Mouse (Mus musculus) gastrocnemius, postnatal 10 days (tissue): ENCODE measurements around the gene Dync1i1. TPM values are rescaled to one million over a fixed set of nuclear protein-coding genes. Genes with fewer than 3 reads are reported as not detected.

Source experiments
- DNase-seq: peaks from one replicate; pipeline ENCODE4 v3.0.0; 2021; ENCODE audit warnings: mixed read lengths
- total RNA-seq, 2 experiments: library from RNA; stranded (reverse); gene quantifications; 2 replicates each; pipeline ENCODE4 v1.2.3; 2021

The Dync1i1 gene
- total RNA-seq, 2 experiments from 2014 or later: 2.1 to 2.6 TPM

- DNase-seq: no peak
These were observed 44.8 kb downstream of the Dync1i1 start for GRCm38 (mm10) chr6:5770283-5770682.

GRCm38 (mm10) chr6:5775461-5775860, 50.0 kb downstream of the Dync1i1 start:
- DNase-seq: peak; percentile 26

- no peak for DNase-seq
These were observed 56.3 kb downstream of the Dync1i1 start for GRCm38 (mm10) chr6:5781752-5782151.

- DNase-seq: no peak
These were observed 58.4 kb downstream of the Dync1i1 start for GRCm38 (mm10) chr6:5783830-5784229.

GRCm38 (mm10) chr6:5790607-5791006, 65.2 kb downstream of the Dync1i1 start:
- DNase-seq: no peak

- no peak for DNase-seq
These were observed 68.8 kb downstream of the Dync1i1 start for GRCm38 (mm10) chr6:5794106-5794753.

GRCm38 (mm10) chr6:5795314-5795713, 69.9 kb downstream of the Dync1i1 start:
- DNase-seq: no peak

- DNase-seq: no peak
These were observed 76.8 kb downstream of the Dync1i1 start for GRCm38 (mm10) chr6:5802124-5802839.

- no peak for DNase-seq
These were observed 77.5 kb downstream of the Dync1i1 start for GRCm38 (mm10) chr6:5802840-5803491.

- DNase-seq: no peak
These were observed 82.6 kb downstream of the Dync1i1 start for GRCm38 (mm10) chr6:5808008-5808421.

- no peak for DNase-seq
These were observed 86.6 kb downstream of the Dync1i1 start for GRCm38 (mm10) chr6:5812076-5812475.

- DNase-seq: no peak
These were observed 94.2 kb downstream of the Dync1i1 start for GRCm38 (mm10) chr6:5819674-5820073.

GRCm38 (mm10) chr6:5825461-5825860, 100.0 kb downstream of the Dync1i1 start:
- no peak for DNase-seq

GRCm38 (mm10) chr6:5827064-5827463, 101.6 kb downstream of the Dync1i1 start:
- no peak for DNase-seq

- no peak for DNase-seq
These were observed 103.1 kb downstream of the Dync1i1 start for GRCm38 (mm10) chr6:5828409-5828974.

- no peak for DNase-seq
These were observed 103.7 kb downstream of the Dync1i1 start for GRCm38 (mm10) chr6:5829148-5829547.

GRCm38 (mm10) chr6:5830717-5831116, 105.3 kb downstream of the Dync1i1 start:
- no peak for DNase-seq

- no peak for DNase-seq
These were observed 105.8 kb downstream of the Dync1i1 start for GRCm38 (mm10) chr6:5831233-5831632.

- DNase-seq: no peak
These were observed 107.4 kb downstream of the Dync1i1 start for GRCm38 (mm10) chr6:5832838-5833237.

GRCm38 (mm10) chr6:5842466-5842865, 117.0 kb downstream of the Dync1i1 start:
- DNase-seq: no peak

- no peak for DNase-seq
These were observed 120.7 kb downstream of the Dync1i1 start for GRCm38 (mm10) chr6:5846154-5846553.

GRCm38 (mm10) chr6:5854048-5854836, 128.8 kb downstream of the Dync1i1 start:
- DNase-seq: no peak
